Mouse (Mus musculus) fat pad, adult 2 months (tissue): Measurements from ENCODE around the gene Junb.

Experiments used
- DNase-seq: peaks from one replicate; pipeline ENCODE4 v3.0.0-alpha.2; 2011; ENCODE audit warnings: low read depth, low spot score; ENCODE audit errors: extremely low read depth

The Junb gene

GRCm38 (mm10) chr8:84973803-84974542 lies 4.5 kb downstream of the Junb start:
- no peak for DNase-seq

- DNase-seq: no peak
Measured at GRCm38 (mm10) chr8:84973079-84973478, 5.4 kb downstream of the Junb start.

GRCm38 (mm10) chr8:84970913-84971312 lies 7.6 kb downstream of the Junb start:
- DNase-seq: no peak

- DNase-seq: no peak
Measured at GRCm38 (mm10) chr8:84970135-84970790, 8.3 kb downstream of the Junb start.

- DNase-seq: no peak
Measured at GRCm38 (mm10) chr8:84969241-84970134, 9.0 kb downstream of the Junb start, which contains the start of the genes Gm49661, Prdx2 and Rnaseh2a. TSS of gene Gm49661 (minus strand) at chr8:84969433. TSS of gene Prdx2 (plus strand) at chr8:84969587. TSS of gene Rnaseh2a (minus strand) at chr8:84969767.

GRCm38 (mm10) chr8:84968650-84969049 lies 9.9 kb downstream of the Junb start:
- no peak for DNase-seq

GRCm38 (mm10) chr8:84967532-84968304 lies 10.8 kb downstream of the Junb start:
- DNase-seq: no peak

- no peak for DNase-seq
Measured at GRCm38 (mm10) chr8:84966603-84967002, 11.9 kb downstream of the Junb start.

GRCm38 (mm10) chr8:84965731-84966291 lies 12.7 kb downstream of the Junb start:
- peak; percentile 92 for DNase-seq

GRCm38 (mm10) chr8:84963952-84964351 lies 14.6 kb downstream of the Junb start:
- DNase-seq: no peak

- no peak for DNase-seq
Measured at GRCm38 (mm10) chr8:84959811-84960210, 18.7 kb downstream of the Junb start.

- DNase-seq: no peak
Measured at GRCm38 (mm10) chr8:84956768-84957167, 21.8 kb downstream of the Junb start.

GRCm38 (mm10) chr8:84952612-84953255 lies 25.8 kb downstream of the Junb start:
- DNase-seq: no peak

GRCm38 (mm10) chr8:84949753-84950152 lies 28.8 kb downstream of the Junb start:
- DNase-seq: no peak

- DNase-seq: no peak
Measured at GRCm38 (mm10) chr8:84947241-84947545, 31.3 kb downstream of the Junb start.

GRCm38 (mm10) chr8:84946528-84947240 lies 31.8 kb downstream of the Junb start, which contains the start of gene Rtbdn:
TSS of gene Rtbdn (plus strand) at chr8:84946991.
- DNase-seq: no peak

GRCm38 (mm10) chr8:84945633-84946527 lies 32.6 kb downstream of the Junb start:
- DNase-seq: no peak

- no peak for DNase-seq
Measured at GRCm38 (mm10) chr8:84945235-84945632, 33.3 kb downstream of the Junb start.
